Mouse (Mus musculus) cerebellum, adult 2 months (tissue): ENCODE data around the gene Palmd. TPM values are rescaled to one million over a fixed set of nuclear protein-coding genes. Genes with fewer than 3 reads are reported as not detected.
A peak's percentile ranks its signal among the peaks of the same experiment; 100 is the strongest.

Experiments used
- DNase-seq, 2 experiments: peaks; one replicate each; pipeline ENCODE4 v3.0.0; 2021
- H3K27ac ChIP-seq: fragments of 200-500 bp; 2 replicates; pipeline ENCODE4 v1.5.1; 2012; ENCODE audit warnings: low read length, control low read depth, inconsistent platforms; ENCODE audit not compliant: insufficient read depth
- H3K27me3 ChIP-seq: fragments of 200-500 bp; 2 replicates; pipeline ENCODE4 v1.6.1; 2012; ENCODE audit warnings: inconsistent platforms, mild to moderate bottlenecking, low read length, moderate library complexity; ENCODE audit not compliant: control insufficient read depth, insufficient read depth
- H3K4me1 ChIP-seq: fragments of 200-500 bp; 2 replicates; pipeline ENCODE4 v1.6.1; 2011; ENCODE audit warnings: low read length; ENCODE audit not compliant: control insufficient read depth, insufficient read depth
- H3K4me3 ChIP-seq: fragments of 200-500 bp; replicated peaks from 2 replicates; pipeline ENCODE3; 2011; ENCODE audit warnings: mild to moderate bottlenecking, low read depth, low read length, control low read depth; ENCODE audit not compliant: insufficient read depth
- CTCF ChIP-seq: fragments of 200-500 bp; IDR thresholded peaks from 2 replicates; pipeline ENCODE4 v1.5.1; 2011; ENCODE audit warnings: low read depth, mild to moderate bottlenecking, control low read depth, low read length, moderate library complexity, borderline replicate concordance; ENCODE audit not compliant: insufficient read depth
- POLR2A ChIP-seq: fragments of 200-500 bp; IDR thresholded peaks from 2 replicates; pipeline ENCODE4 v1.6.1; 2011; ENCODE audit warnings: low read length, control low read depth, borderline replicate concordance; ENCODE audit not compliant: insufficient read depth
- WGBS: fragments of 180-500 bp; shearing (Covaris S2); methylation state at CpG from one replicate; pipeline ENCODE4 v1.1.7; 2018; 5-methylcytosine and 5-hydroxymethylcytosine counted together
- polyA plus RNA-seq: library from polyadenylated mRNA; depleted of rRNA; stranded (reverse); fragments of >200 nt; gene quantifications from 2 replicates; pipeline ENCODE4 v1.2.3, GENCODE M21; 2012; rRNA removed

The Palmd gene
- polyA plus RNA-seq: 5.1 TPM in 2 replicates

DNA sequence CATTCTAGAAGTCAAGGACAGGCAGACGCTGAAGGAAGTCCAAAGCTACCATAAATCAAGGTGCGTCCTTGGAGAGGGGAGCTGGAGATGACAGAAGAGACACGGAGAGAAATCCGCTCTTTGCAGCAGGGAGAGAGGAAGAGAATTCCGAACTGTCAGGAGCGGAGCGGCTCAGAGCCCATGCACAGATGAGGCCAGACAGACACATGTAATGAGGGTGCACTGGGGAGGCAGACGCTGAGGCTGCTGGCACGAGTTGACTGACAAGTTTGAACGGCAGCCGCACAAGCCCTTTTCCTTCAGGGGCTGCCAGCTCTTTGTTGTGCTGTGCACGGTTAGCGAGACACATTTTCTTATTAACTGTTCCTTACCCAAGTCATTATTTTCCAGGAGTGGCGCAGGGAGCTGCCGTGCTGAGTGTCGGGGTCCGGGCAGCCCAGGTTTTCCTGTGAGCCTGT, at the start of gene Palmd:
TSS of gene Palmd (minus strand) at position 448 of the 458 bp plus-strand sequence.
- no peak within 1 kb of the TSS; the same call in 1 of the 2 replicates for H3K27ac ChIP-seq
- WGBS: 3% methylated on average over 17 of the region's 17 CpGs
- TF ChIP-seq CTCF (no peak), POLR2A (no peak)
- H3K4me1 ChIP-seq: no peaks in the 10 kb centered on the region
- DNase-seq: peak; percentile 10 to 21
- H3K27me3 ChIP-seq: no peaks in the 10 kb centered on the region; the same call in 1 of the 2 replicates
- peak within 1 kb of the TSS; percentile 23 for H3K4me3 ChIP-seq

DNA sequence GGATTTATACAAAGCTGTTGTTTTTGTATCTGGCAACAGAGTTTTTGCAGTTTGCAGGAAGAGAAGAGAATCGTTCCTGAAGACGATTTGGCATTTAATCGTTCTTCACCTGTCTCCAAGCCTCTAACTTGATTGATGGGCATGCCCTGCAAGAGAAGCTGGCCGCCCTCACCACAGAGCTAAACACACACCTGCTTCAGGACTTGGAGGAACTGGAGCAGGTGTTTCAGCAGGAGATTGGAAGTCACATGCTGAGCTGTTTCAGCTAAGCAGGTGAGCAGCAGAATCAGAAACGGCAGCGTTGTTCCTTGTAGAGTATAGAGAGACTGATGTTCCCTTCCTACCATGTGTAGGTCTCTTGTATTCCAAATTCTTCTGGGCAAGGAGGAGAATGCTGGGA, 41.4 kb upstream of the Palmd start:
- WGBS: 46% methylated on average over 6 of the region's 6 CpGs
- no peak for DNase-seq
- TF ChIP-seq CTCF (no peak), POLR2A (no peak)
- H3K4me3 ChIP-seq: no peak overlapping the region
- no peaks in the 10 kb centered on the region for H3K4me1 ChIP-seq
- H3K27ac ChIP-seq: no peak overlapping the region
- H3K27me3 ChIP-seq: no peaks in the 10 kb centered on the region; the same call in 1 of the 2 replicates

DNA sequence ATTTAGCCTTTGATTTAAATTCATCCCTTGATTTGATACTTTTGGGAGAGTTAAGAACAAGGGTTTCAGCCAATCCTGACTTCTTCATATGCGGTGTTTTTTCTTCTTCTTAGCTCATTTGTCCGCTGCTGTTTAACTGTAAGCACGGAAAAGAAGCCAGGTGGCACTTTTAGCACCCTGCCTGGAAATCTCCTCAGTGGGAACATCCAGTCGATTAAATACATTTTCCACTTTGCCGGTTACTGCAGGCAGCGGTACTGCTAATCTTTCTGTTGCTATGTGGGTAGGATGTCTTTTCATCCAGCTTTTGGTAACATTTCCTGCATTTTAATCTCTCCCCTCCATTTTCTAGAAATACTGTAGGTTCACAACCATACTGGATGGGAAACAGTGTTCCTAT, 38.6 kb upstream of the Palmd start:
- 12% methylated on average over 6 of the region's 6 CpGs for WGBS
- TF ChIP-seq CTCF: no peak
- TF ChIP-seq POLR2A: no peak
- Histone ChIP-seq H3K4me3 (no peak overlapping the region), H3K27ac (no peak overlapping the region), H3K4me1 (no peaks in the 10 kb centered on the region), H3K27me3 (no peaks in the 10 kb centered on the region; the same call in 1 of the 2 replicates)
- no peak for DNase-seq

DNA sequence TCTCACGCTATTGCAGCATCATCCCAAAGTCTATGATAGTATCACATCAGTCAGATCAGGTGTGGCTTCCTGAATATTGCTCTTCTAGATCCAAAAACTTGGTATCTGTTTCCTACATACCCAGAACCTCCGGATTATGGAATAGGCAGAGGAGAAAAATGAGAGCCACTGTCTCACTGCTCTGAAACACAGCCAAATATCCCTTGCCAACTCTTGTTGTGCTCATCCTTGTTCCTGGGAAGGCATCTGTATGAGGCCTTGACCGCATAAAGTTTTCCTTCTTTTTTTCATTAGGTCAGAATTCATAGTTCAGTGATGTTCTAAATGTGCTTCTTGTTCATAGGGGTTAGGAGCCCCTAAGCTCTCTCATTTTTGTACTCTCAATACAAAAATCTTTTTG, 37.8 kb upstream of the Palmd start:
- TF ChIP-seq POLR2A (no peak), CTCF (no peak)
- H3K27ac ChIP-seq: no peak overlapping the region

DNA sequence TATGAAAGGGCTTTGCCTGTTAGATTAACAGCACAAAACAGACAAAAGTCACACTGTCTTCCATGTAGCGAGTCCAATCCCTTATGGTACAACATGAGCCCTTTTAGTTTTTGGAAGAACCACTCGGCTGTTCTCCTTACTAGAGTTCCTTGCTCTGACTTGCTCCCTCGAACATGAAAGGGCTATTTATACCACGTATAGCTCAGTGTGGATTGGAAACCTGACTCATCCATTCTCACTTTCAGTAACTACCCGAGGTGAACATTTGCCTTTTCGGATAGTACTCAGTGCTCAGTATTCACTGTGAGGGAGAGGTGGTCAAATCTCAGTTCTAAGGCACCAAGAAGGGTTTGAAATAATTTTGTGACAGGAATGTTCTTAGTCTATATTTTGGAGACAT, 34.6 kb upstream of the Palmd start:
- no peak for TF ChIP-seq CTCF
- no peak for TF ChIP-seq POLR2A
- WGBS: 80% methylated on average over 6 of the region's 6 CpGs

More for the DNA sequence above, 37.8 kb upstream of the Palmd start:
- H3K4me1 ChIP-seq: no peaks in the 10 kb centered on the region
- no peak overlapping the region for H3K4me3 ChIP-seq
- 40% methylated on average over 3 of the region's 3 CpGs for whole genome bisulfite sequencing
- no peak for DNase-seq
- no peaks in the 10 kb centered on the region; the same call in 1 of the 2 replicates for H3K27me3 ChIP-seq

DNA sequence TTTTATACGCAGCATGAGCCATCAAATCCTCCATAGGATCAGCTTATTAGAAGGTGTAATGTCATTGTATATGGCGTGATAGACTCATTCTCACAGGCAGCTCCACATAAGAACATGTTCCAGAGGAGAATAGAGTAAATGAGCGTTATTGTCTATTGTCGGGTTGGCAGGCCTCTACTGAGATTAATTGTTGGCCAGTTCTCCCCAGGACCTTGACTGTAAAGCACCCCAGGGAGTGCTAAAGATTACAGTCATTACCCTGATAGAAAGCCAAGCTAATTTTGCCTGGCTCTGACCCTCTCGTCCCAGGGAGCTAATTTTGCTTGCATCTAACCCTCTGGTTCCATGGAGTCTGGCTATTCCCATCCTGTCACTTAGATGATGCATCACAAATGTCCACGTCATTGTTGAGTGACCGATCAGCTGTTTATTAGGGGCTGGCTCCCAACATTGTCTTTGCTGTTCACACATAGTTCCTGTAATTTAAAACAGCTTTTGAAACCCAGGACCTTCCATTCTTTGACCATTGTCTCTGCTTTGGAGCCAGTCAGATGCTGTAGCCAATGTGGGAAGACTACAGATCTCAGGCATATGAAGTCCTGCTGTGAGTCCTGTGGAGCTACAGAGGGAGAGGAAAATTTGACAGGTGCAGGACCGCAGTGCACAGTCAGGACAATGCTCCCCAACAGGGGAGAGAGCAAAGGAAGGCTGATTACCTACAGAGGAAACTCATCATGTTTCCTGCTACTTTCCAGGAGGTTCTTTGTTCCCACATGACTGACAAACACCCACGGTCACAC, 33.1 kb upstream of the Palmd start:
- Histone ChIP-seq H3K4me1 (no peaks in the 10 kb centered on the region), H3K27ac (no peak overlapping the region), H3K4me3 (no peak overlapping the region), H3K27me3 (no peaks in the 10 kb centered on the region; the same call in 1 of the 2 replicates)
- 18% methylated on average over 9 of the region's 9 CpGs for WGBS
- TF ChIP-seq POLR2A (no peak), CTCF (no peak)
- no peak for DNase-seq

More for the DNA sequence above, 34.6 kb upstream of the Palmd start:
- Histone ChIP-seq H3K27ac (no peak overlapping the region), H3K4me3 (no peak overlapping the region), H3K27me3 (no peaks in the 10 kb centered on the region; the same call in 1 of the 2 replicates), H3K4me1 (no peaks in the 10 kb centered on the region)
- DNase-seq: no peak

DNA sequence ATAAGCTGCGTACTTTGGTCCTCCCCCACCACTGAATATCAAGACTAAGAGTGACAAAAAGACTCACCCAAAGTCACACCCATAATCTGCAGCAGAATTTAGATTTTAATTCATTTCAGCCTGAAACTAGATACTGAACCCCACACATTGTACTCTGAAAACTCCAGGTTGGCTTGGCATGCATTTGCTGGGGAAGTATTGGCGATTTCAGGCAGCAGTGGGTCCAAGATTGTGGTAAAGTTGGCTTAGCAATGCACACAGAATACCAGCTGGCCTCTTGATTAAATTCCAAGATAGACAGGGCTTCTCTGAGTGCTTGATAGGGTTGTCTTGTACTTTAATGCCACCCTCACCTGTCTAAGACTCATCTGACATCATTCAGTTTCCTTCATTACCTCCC, 24.2 kb upstream of the Palmd start:
- no peak overlapping the region for H3K27ac ChIP-seq
- 46% methylated on average over 2 of the region's 2 CpGs for WGBS
- no peak for DNase-seq
- H3K4me3 ChIP-seq: no peak overlapping the region
- H3K27me3 ChIP-seq: no peaks in the 10 kb centered on the region
- no peak for TF ChIP-seq POLR2A
- no peak for TF ChIP-seq CTCF
- H3K4me1 ChIP-seq: no peaks in the 10 kb centered on the region

DNA sequence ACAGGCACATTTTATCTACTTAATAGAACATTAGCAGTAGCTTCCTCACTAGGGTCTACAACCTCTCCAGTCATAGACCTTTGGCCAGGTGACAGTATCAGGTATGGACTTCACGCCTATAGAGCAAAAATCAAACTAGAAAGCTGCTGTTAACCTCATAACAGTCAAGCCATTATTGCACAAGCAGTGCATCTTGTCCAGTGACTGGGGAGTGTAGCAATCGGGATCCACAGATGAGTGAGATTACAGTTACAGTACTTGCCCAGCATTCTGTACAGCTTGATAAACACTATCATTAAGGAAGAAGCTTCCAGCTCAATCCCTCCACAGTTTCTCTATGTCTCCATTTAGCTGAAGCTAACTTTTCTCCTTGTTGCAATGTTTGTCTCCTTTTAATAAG, 22.4 kb upstream of the Palmd start:
- no peak overlapping the region for H3K27ac ChIP-seq
- WGBS: 96% methylated on average over 2 of the region's 2 CpGs
- TF ChIP-seq POLR2A (no peak), CTCF (no peak)
- H3K27me3 ChIP-seq: no peaks in the 10 kb centered on the region
- no peak for DNase-seq
- H3K4me3 ChIP-seq: no peak overlapping the region
- no peaks in the 10 kb centered on the region for H3K4me1 ChIP-seq
